Mouse (Mus musculus): ENCODE measurements at regions not wholly inside any gene's neighbourhood (a gene's known extent, or its start where the extent isn't known, plus 50 kb on each side); places are given as distances from the start of the nearest gene placed in this dataset.

DNA sequence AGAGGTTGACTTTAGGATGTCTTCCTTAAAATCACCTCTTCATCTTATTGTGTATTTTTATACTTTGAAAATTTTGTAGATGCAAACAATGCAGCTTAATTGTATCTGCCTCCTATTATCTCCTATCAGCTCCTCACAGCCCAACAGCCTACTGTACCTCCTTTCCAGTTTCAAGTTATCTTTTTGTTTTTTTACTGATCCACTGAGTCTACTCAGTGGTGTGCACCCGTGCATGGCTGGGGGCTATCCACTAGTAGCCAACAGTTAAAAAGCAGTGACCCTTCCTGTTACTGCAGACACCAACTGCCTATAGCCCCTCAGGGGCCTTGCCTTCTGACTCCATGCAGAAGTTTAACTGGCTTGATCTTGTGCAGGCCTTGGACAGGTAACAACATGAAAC lies 170.4 kb upstream of the Ctnnb1 start:
- no peak overlapping the region for H3K4me3 ChIP-seq (replicated peaks; ENCODE audit: insufficient read depth, low read depth, low read length)
- TF ChIP-seq POLR2A (IDR thresholded peaks at IDR 0.05; ENCODE audit: borderline replicate concordance, insufficient read depth, low read length) (no peak), CTCF (IDR thresholded peaks at IDR 0.05; ENCODE audit: borderline replicate concordance, insufficient read depth, low read depth, low read length) (no peak)
- H3K27me3 ChIP-seq (ENCODE audit: control insufficient read depth, insufficient read depth, low read length) = no peaks in the 10 kb centered on the region
- DNase-seq = no peak
- H3K27ac ChIP-seq (ENCODE audit: insufficient read depth, low read length) = no peak overlapping the region
- peaks cover 6% of the 10 kb centered on the region for H3K4me1 ChIP-seq (ENCODE audit: control insufficient read depth, insufficient read depth, low read length)
- WGBS = 84% methylated on average over 1 of the region's 1 CpGs

- Histone ChIP-seq H3K27me3 (ENCODE audit: control insufficient read depth, insufficient read depth, low read length) (no peaks in the 10 kb centered on the region), H3K27ac (ENCODE audit: insufficient read depth, low read length) (no peak overlapping the region), H3K4me1 (ENCODE audit: control insufficient read depth, insufficient read depth, low read length) (peaks cover 6% of the 10 kb centered on the region), H3K4me3 (replicated peaks; ENCODE audit: insufficient read depth, low read depth, low read length) (no peak overlapping the region)
- DNase-seq = peak in 1 of 2 experiments; percentile 11
- TF ChIP-seq CTCF (IDR thresholded peaks at IDR 0.05; ENCODE audit: borderline replicate concordance, insufficient read depth, low read depth, low read length) (no peak), POLR2A (IDR thresholded peaks at IDR 0.05; ENCODE audit: borderline replicate concordance, insufficient read depth, low read length) (no peak)
- 51% methylated on average over 5 of the region's 5 CpGs for WGBS
These were observed 169.2 kb upstream of the Ctnnb1 start for GRCm38 (mm10) chr9:120759771-120760170.

DNA sequence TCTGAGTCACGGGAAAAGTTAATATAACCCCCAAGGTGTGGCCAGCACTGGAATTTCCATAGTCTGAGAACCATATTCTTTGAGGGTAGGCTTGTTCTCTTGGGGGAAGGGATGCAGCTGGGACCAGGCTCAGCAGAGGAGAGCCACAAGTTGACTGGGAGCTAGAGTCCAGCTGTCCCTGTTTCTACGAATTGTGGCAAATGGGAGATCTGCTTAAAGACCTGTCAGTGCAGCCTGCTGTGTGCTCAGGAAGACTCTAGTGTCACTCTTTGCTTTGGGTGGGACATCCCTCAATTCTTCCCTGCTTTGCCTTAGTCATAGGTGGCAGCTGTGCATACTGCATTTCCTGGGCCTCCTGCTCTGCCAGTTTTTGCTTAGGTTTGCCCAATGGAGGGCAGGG lies 165.2 kb upstream of the Ctnnb1 start:
- TF ChIP-seq CTCF (IDR thresholded peaks at IDR 0.05; ENCODE audit: borderline replicate concordance, insufficient read depth, low read depth, low read length) (no peak), POLR2A (IDR thresholded peaks at IDR 0.05; ENCODE audit: borderline replicate concordance, insufficient read depth, low read length) (no peak)
- Histone ChIP-seq H3K4me3 (replicated peaks; ENCODE audit: insufficient read depth, low read depth, low read length) (no peak overlapping the region), H3K4me1 (ENCODE audit: control insufficient read depth, insufficient read depth, low read length) (no peaks in the 10 kb centered on the region), H3K27me3 (ENCODE audit: control insufficient read depth, insufficient read depth, low read length) (no peaks in the 10 kb centered on the region), H3K27ac (ENCODE audit: insufficient read depth, low read length) (no peak overlapping the region)
- WGBS = 91% methylated on average over 2 of the region's 2 CpGs
- no peak for DNase-seq

- 73% methylated on average over 9 of the region's 9 CpGs for WGBS
- H3K27ac ChIP-seq (ENCODE audit: insufficient read depth, low read length) = no peak overlapping the region
- no peaks in the 10 kb centered on the region for H3K4me1 ChIP-seq (ENCODE audit: control insufficient read depth, insufficient read depth, low read length)
- TF ChIP-seq POLR2A (IDR thresholded peaks at IDR 0.05; ENCODE audit: borderline replicate concordance, insufficient read depth, low read length) = no peak
- TF ChIP-seq CTCF (IDR thresholded peaks at IDR 0.05; ENCODE audit: borderline replicate concordance, insufficient read depth, low read depth, low read length) = no peak
- H3K27me3 ChIP-seq (ENCODE audit: control insufficient read depth, insufficient read depth, low read length) = no peaks in the 10 kb centered on the region
- DNase-seq = no peak
- H3K4me3 ChIP-seq (replicated peaks; ENCODE audit: insufficient read depth, low read depth, low read length) = no peak overlapping the region
These were observed 164.4 kb upstream of the Ctnnb1 start for GRCm38 (mm10) chr9:120764663-120765062.

GRCm38 (mm10) chr9:120765292-120765691 lies 163.7 kb upstream of the Ctnnb1 start:
- no peaks in the 10 kb centered on the region for H3K27me3 ChIP-seq (ENCODE audit: control insufficient read depth, insufficient read depth, low read length)
- H3K4me1 ChIP-seq (ENCODE audit: control insufficient read depth, insufficient read depth, low read length) = no peaks in the 10 kb centered on the region
- no peak overlapping the region for H3K4me3 ChIP-seq (replicated peaks; ENCODE audit: insufficient read depth, low read depth, low read length)
- TF ChIP-seq POLR2A (IDR thresholded peaks at IDR 0.05; ENCODE audit: borderline replicate concordance, insufficient read depth, low read length) = no peak
- TF ChIP-seq CTCF (IDR thresholded peaks at IDR 0.05; ENCODE audit: borderline replicate concordance, insufficient read depth, low read depth, low read length) = no peak
- DNase-seq = no peak
- WGBS = 86% methylated on average over 4 of the region's 4 CpGs
- no peak overlapping the region for H3K27ac ChIP-seq (ENCODE audit: insufficient read depth, low read length)

DNA sequence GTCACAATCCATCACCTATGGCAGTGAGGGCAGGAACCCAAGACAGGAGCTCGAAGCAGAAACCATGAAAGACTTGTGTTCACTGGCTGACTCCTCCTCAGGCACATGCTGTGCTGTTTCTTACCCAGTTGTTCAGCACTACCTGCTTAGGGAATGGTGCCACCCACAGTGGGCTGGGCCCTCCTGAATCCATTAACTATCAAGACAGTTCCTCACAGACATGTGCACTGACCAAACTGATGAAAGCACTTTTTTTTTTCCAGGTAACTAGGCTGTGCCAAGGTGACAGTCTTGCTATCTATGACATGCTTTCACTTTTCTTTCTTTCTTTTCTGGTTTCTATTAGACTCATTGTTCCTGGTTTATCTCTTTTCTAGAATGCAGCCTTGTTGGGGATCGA lies 162.1 kb upstream of the Ctnnb1 start:
- no peak overlapping the region for H3K4me3 ChIP-seq (replicated peaks; ENCODE audit: insufficient read depth, low read depth, low read length)
- H3K27ac ChIP-seq (ENCODE audit: insufficient read depth, low read length) = no peak overlapping the region
- H3K27me3 ChIP-seq (ENCODE audit: control insufficient read depth, insufficient read depth, low read length) = no peaks in the 10 kb centered on the region
- 85% methylated on average over 2 of the region's 2 CpGs for WGBS
- TF ChIP-seq CTCF (IDR thresholded peaks at IDR 0.05; ENCODE audit: borderline replicate concordance, insufficient read depth, low read depth, low read length) (no peak), POLR2A (IDR thresholded peaks at IDR 0.05; ENCODE audit: borderline replicate concordance, insufficient read depth, low read length) (no peak)
- H3K4me1 ChIP-seq (ENCODE audit: control insufficient read depth, insufficient read depth, low read length) = no peaks in the 10 kb centered on the region
- no peak for DNase-seq

- WGBS = 84% methylated on average over 4 of the region's 4 CpGs
- no peak overlapping the region for H3K27ac ChIP-seq (ENCODE audit: insufficient read depth, low read length)
- H3K4me1 ChIP-seq (ENCODE audit: control insufficient read depth, insufficient read depth, low read length) = no peaks in the 10 kb centered on the region
- no peak overlapping the region for H3K4me3 ChIP-seq (replicated peaks; ENCODE audit: insufficient read depth, low read depth, low read length)
- no peaks in the 10 kb centered on the region for H3K27me3 ChIP-seq (ENCODE audit: control insufficient read depth, insufficient read depth, low read length)
- no peak for TF ChIP-seq CTCF (IDR thresholded peaks at IDR 0.05; ENCODE audit: borderline replicate concordance, insufficient read depth, low read depth, low read length)
- no peak for TF ChIP-seq POLR2A (IDR thresholded peaks at IDR 0.05; ENCODE audit: borderline replicate concordance, insufficient read depth, low read length)
- DNase-seq = no peak
These were observed 161.6 kb upstream of the Ctnnb1 start for GRCm38 (mm10) chr9:120767396-120767795.

GRCm38 (mm10) chr9:120769056-120769455 lies 160.0 kb upstream of the Ctnnb1 start:
- DNase-seq = no peak
- TF ChIP-seq POLR2A (IDR thresholded peaks at IDR 0.05; ENCODE audit: borderline replicate concordance, insufficient read depth, low read length) (no peak), CTCF (IDR thresholded peaks at IDR 0.05; ENCODE audit: borderline replicate concordance, insufficient read depth, low read depth, low read length) (no peak)
- WGBS = 96% methylated on average over 8 of the region's 8 CpGs
- Histone ChIP-seq H3K27me3 (ENCODE audit: control insufficient read depth, insufficient read depth, low read length) (no peaks in the 10 kb centered on the region), H3K27ac (ENCODE audit: insufficient read depth, low read length) (no peak overlapping the region), H3K4me3 (replicated peaks; ENCODE audit: insufficient read depth, low read depth, low read length) (no peak overlapping the region), H3K4me1 (ENCODE audit: control insufficient read depth, insufficient read depth, low read length) (no peaks in the 10 kb centered on the region)

Data from cerebellum, adult 2 months (tissue).